Mouse (Mus musculus): ENCODE results near the gene Gm32742. TPM values are rescaled to one million over a fixed set of nuclear protein-coding genes. Genes with fewer than 3 reads are reported as not detected.

Gm32742 gene
- polyA plus RNA-seq, 1 experiment from 2014 or later: not detected

GRCm38 (mm10) chr9:51180621-51181020 is 15.3 kb upstream of the Gm32742 start:
- no peaks in the 10 kb centered on the region for H3K36me3 ChIP-seq (replicated peaks)
- no peak for ATAC-seq (ENCODE audit: insufficient read depth)
- no peak overlapping the region for H3K27ac ChIP-seq (replicated peaks)
- no peaks in the 10 kb centered on the region for H3K9me3 ChIP-seq (replicated peaks)
- 63% methylated on average over 5 of the region's 5 CpGs for WGBS (ENCODE audit: insufficient replicate concordance)
- H3K4me1 ChIP-seq (replicated peaks): no peaks in the 10 kb centered on the region
- no peak overlapping the region for H3K4me3 ChIP-seq (replicated peaks)
- no peak overlapping the region for H3K4me2 ChIP-seq
- no peak overlapping the region for H3K9ac ChIP-seq
- H3K27me3 ChIP-seq: no peaks in the 10 kb centered on the region; the same call in 1 of the 2 replicates

- H3K4me1 ChIP-seq (replicated peaks): no peaks in the 10 kb centered on the region
- no peaks in the 10 kb centered on the region; the same call in 1 of the 2 replicates for H3K27me3 ChIP-seq
- 76% methylated on average over 1 of the region's 1 CpGs for WGBS (ENCODE audit: insufficient replicate concordance)
- no peak overlapping the region for H3K4me2 ChIP-seq
- no peak overlapping the region for H3K9ac ChIP-seq
- H3K4me3 ChIP-seq (replicated peaks): no peak overlapping the region
- no peaks in the 10 kb centered on the region for H3K36me3 ChIP-seq (replicated peaks)
- H3K27ac ChIP-seq (replicated peaks): no peak overlapping the region
- no peaks in the 10 kb centered on the region for H3K9me3 ChIP-seq (replicated peaks)
- no peak for ATAC-seq (ENCODE audit: insufficient read depth)
Observed at GRCm38 (mm10) chr9:51178297-51178696, 13.0 kb upstream of the Gm32742 start.

- Histone ChIP-seq H3K4me1 (replicated peaks) (no peaks in the 10 kb centered on the region), H3K4me3 (replicated peaks) (no peak overlapping the region), H3K9ac (no peak overlapping the region), H3K27me3 (no peaks in the 10 kb centered on the region; the same call in 1 of the 2 replicates), H3K36me3 (replicated peaks) (no peaks in the 10 kb centered on the region), H3K9me3 (replicated peaks) (no peaks in the 10 kb centered on the region), H3K4me2 (no peak overlapping the region), H3K27ac (replicated peaks) (no peak overlapping the region)
- WGBS (ENCODE audit: insufficient replicate concordance): 77% methylated on average over 1 of the region's 1 CpGs
- ATAC-seq (ENCODE audit: insufficient read depth): no peak
Observed at GRCm38 (mm10) chr9:51175722-51176121, 10.4 kb upstream of the Gm32742 start.

GRCm38 (mm10) chr9:51174890-51175464 is 9.7 kb upstream of the Gm32742 start:
- Histone ChIP-seq H3K27ac (replicated peaks) (no peak overlapping the region), H3K9me3 (replicated peaks) (no peaks in the 10 kb centered on the region), H3K4me2 (no peak overlapping the region), H3K4me1 (replicated peaks) (no peaks in the 10 kb centered on the region), H3K36me3 (replicated peaks) (no peaks in the 10 kb centered on the region), H3K9ac (no peak overlapping the region), H3K4me3 (replicated peaks) (no peak overlapping the region), H3K27me3 (no peaks in the 10 kb centered on the region)
- no peak for ATAC-seq (ENCODE audit: insufficient read depth)
- WGBS (ENCODE audit: insufficient replicate concordance): 41% methylated on average over 8 of the region's 8 CpGs

- WGBS (ENCODE audit: insufficient replicate concordance): 51% methylated on average over 6 of the region's 6 CpGs
- Histone ChIP-seq H3K9ac (no peak overlapping the region), H3K4me3 (replicated peaks) (no peak overlapping the region), H3K27me3 (no peaks in the 10 kb centered on the region), H3K4me2 (no peak overlapping the region), H3K9me3 (replicated peaks) (no peaks in the 10 kb centered on the region), H3K27ac (replicated peaks) (no peak overlapping the region), H3K4me1 (replicated peaks) (no peaks in the 10 kb centered on the region), H3K36me3 (replicated peaks) (no peaks in the 10 kb centered on the region)
- no peak for ATAC-seq (ENCODE audit: insufficient read depth)
Observed at GRCm38 (mm10) chr9:51170298-51170697, 5.0 kb upstream of the Gm32742 start.

- no peak overlapping the region for H3K4me2 ChIP-seq
- ATAC-seq (ENCODE audit: insufficient read depth): no peak
- no peaks in the 10 kb centered on the region for H3K4me1 ChIP-seq (replicated peaks)
- no peak overlapping the region for H3K4me3 ChIP-seq (replicated peaks)
- H3K36me3 ChIP-seq (replicated peaks): no peaks in the 10 kb centered on the region
- H3K27ac ChIP-seq (replicated peaks): no peak overlapping the region
- H3K27me3 ChIP-seq: no peaks in the 10 kb centered on the region
- H3K9me3 ChIP-seq (replicated peaks): no peaks in the 10 kb centered on the region
- WGBS (ENCODE audit: insufficient replicate concordance): 53% methylated on average over 7 of the region's 7 CpGs
- H3K9ac ChIP-seq: no peak overlapping the region
Observed at GRCm38 (mm10) chr9:51169133-51169532, 3.8 kb upstream of the Gm32742 start.

- no peak for ATAC-seq (ENCODE audit: insufficient read depth)
- Histone ChIP-seq H3K27me3 (no peaks in the 10 kb centered on the region), H3K4me1 (replicated peaks) (no peaks in the 10 kb centered on the region), H3K4me2 (no peak overlapping the region), H3K27ac (replicated peaks) (no peak overlapping the region), H3K4me3 (replicated peaks) (no peak overlapping the region), H3K36me3 (replicated peaks) (no peaks in the 10 kb centered on the region), H3K9ac (no peak overlapping the region), H3K9me3 (replicated peaks) (no peaks in the 10 kb centered on the region)
- WGBS (ENCODE audit: insufficient replicate concordance): 50% methylated on average over 5 of the region's 5 CpGs
Observed at GRCm38 (mm10) chr9:51168698-51169097, 3.4 kb upstream of the Gm32742 start.

- Histone ChIP-seq H3K36me3 (replicated peaks) (no peaks in the 10 kb centered on the region), H3K27ac (replicated peaks) (no peak overlapping the region), H3K4me3 (replicated peaks) (no peak overlapping the region), H3K9me3 (replicated peaks) (no peaks in the 10 kb centered on the region), H3K9ac (no peak overlapping the region), H3K4me1 (replicated peaks) (no peaks in the 10 kb centered on the region), H3K27me3 (no peaks in the 10 kb centered on the region), H3K4me2 (no peak overlapping the region)
- WGBS (ENCODE audit: insufficient replicate concordance): 54% methylated on average over 11 of the region's 11 CpGs
- ATAC-seq (ENCODE audit: insufficient read depth): no peak
Observed at GRCm38 (mm10) chr9:51167954-51168353, 2.6 kb upstream of the Gm32742 start.

- Histone ChIP-seq H3K27me3 (peaks cover 4% of the 10 kb centered on the region), H3K9ac (no peak overlapping the region), H3K4me3 (replicated peaks) (no peak overlapping the region), H3K4me1 (replicated peaks) (no peaks in the 10 kb centered on the region), H3K4me2 (no peak overlapping the region), H3K27ac (replicated peaks) (no peak overlapping the region), H3K9me3 (replicated peaks) (no peaks in the 10 kb centered on the region), H3K36me3 (replicated peaks) (no peaks in the 10 kb centered on the region)
- ATAC-seq (ENCODE audit: insufficient read depth): no peak
- 66% methylated on average over 5 of the region's 5 CpGs for WGBS (ENCODE audit: insufficient replicate concordance)
Observed at GRCm38 (mm10) chr9:51163989-51164388, 1.3 kb downstream of the Gm32742 start.

- 23% methylated on average over 4 of the region's 4 CpGs for WGBS (ENCODE audit: insufficient replicate concordance)
- H3K27me3 ChIP-seq: peaks cover 4% of the 10 kb centered on the region
- H3K9me3 ChIP-seq (replicated peaks): no peaks in the 10 kb centered on the region
- no peak overlapping the region for H3K4me2 ChIP-seq
- no peak overlapping the region for H3K27ac ChIP-seq (replicated peaks)
- no peak overlapping the region for H3K4me3 ChIP-seq (replicated peaks)
- no peak overlapping the region for H3K9ac ChIP-seq
- H3K4me1 ChIP-seq (replicated peaks): no peaks in the 10 kb centered on the region
- no peak for ATAC-seq (ENCODE audit: insufficient read depth)
- H3K36me3 ChIP-seq (replicated peaks): no peaks in the 10 kb centered on the region
Observed at GRCm38 (mm10) chr9:51161771-51162388, 3.4 kb downstream of the Gm32742 start.

- 17% methylated on average over 13 of the region's 13 CpGs for WGBS (ENCODE audit: insufficient replicate concordance)
- H3K4me3 ChIP-seq (replicated peaks): no peak overlapping the region
- H3K9ac ChIP-seq: no peak overlapping the region
- no peaks in the 10 kb centered on the region for H3K4me1 ChIP-seq (replicated peaks)
- H3K9me3 ChIP-seq (replicated peaks): no peaks in the 10 kb centered on the region
- H3K36me3 ChIP-seq (replicated peaks): no peaks in the 10 kb centered on the region
- ATAC-seq (ENCODE audit: insufficient read depth): no peak
- H3K4me2 ChIP-seq: no peak overlapping the region
- no peak overlapping the region for H3K27ac ChIP-seq (replicated peaks)
- no peaks in the 10 kb centered on the region for H3K27me3 ChIP-seq
Observed at GRCm38 (mm10) chr9:51152079-51152752, 13.1 kb downstream of the Gm32742 start.
